Mouse (Mus musculus): Measurements from ENCODE around the gene Krt88.
A peak's percentile ranks its signal among the peaks of the same experiment; 100 is the strongest.

Gene Krt88

GRCm38 (mm10) chr15:101447444-101447843 lies at the start of gene Krt88:
Gene Krt88 (plus strand): TSS chr15:101447744.
- no peak for DNase-seq (ENCODE audit: low read depth, low spot score)

- DNase-seq (ENCODE audit: low read depth, low spot score), result no peak
Measured at GRCm38 (mm10) chr15:101398269-101398668, 49.3 kb upstream of the Krt88 start.

- no peak for DNase-seq (ENCODE audit: low read depth, low spot score)
Measured at GRCm38 (mm10) chr15:101410775-101411174, 36.8 kb upstream of the Krt88 start, which contains the start of gene Krt7. Gene Krt7 (plus strand): TSS chr15:101411043.

- DNase-seq (ENCODE audit: low read depth, low spot score), result no peak
Measured at GRCm38 (mm10) chr15:101412188-101412587, 35.4 kb upstream of the Krt88 start.

GRCm38 (mm10) chr15:101413916-101414635 lies 33.5 kb upstream of the Krt88 start:
- DNase-seq (ENCODE audit: low read depth, low spot score), result no peak

GRCm38 (mm10) chr15:101414807-101415565 lies 32.6 kb upstream of the Krt88 start:
- no peak for DNase-seq (ENCODE audit: low read depth, low spot score)

- no peak for DNase-seq (ENCODE audit: low read depth, low spot score)
Measured at GRCm38 (mm10) chr15:101418950-101419349, 28.6 kb upstream of the Krt88 start.

GRCm38 (mm10) chr15:101420903-101421302 lies 26.6 kb upstream of the Krt88 start:
- DNase-seq (ENCODE audit: low read depth, low spot score), result no peak

GRCm38 (mm10) chr15:101424914-101425313 lies 22.6 kb upstream of the Krt88 start:
- no peak for DNase-seq (ENCODE audit: low read depth, low spot score)

- DNase-seq (ENCODE audit: low read depth, low spot score), result no peak
Measured at GRCm38 (mm10) chr15:101436611-101437010, 10.9 kb upstream of the Krt88 start.

GRCm38 (mm10) chr15:101438555-101438954 lies 9.0 kb upstream of the Krt88 start, which contains the start of gene Krt87:
Gene Krt87 (minus strand): TSS chr15:101438804.
- DNase-seq (ENCODE audit: low read depth, low spot score), result no peak

GRCm38 (mm10) chr15:101440837-101441236 lies 6.7 kb upstream of the Krt88 start:
- DNase-seq (ENCODE audit: low read depth, low spot score), result peak; percentile 24

- DNase-seq (ENCODE audit: low read depth, low spot score), result no peak
Measured at GRCm38 (mm10) chr15:101446572-101446971, 972 bp upstream of the Krt88 start.

- no peak for DNase-seq (ENCODE audit: low read depth, low spot score)
Measured at GRCm38 (mm10) chr15:101453093-101453736, 5.7 kb downstream of the Krt88 start.

GRCm38 (mm10) chr15:101454774-101455173 lies 7.2 kb downstream of the Krt88 start:
- DNase-seq (ENCODE audit: low read depth, low spot score), result no peak

- no peak for DNase-seq (ENCODE audit: low read depth, low spot score)
Measured at GRCm38 (mm10) chr15:101455292-101455691, 7.7 kb downstream of the Krt88 start.

GRCm38 (mm10) chr15:101455891-101456290 lies 8.3 kb downstream of the Krt88 start:
- DNase-seq (ENCODE audit: low read depth, low spot score), result no peak

- no peak for DNase-seq (ENCODE audit: low read depth, low spot score)
Measured at GRCm38 (mm10) chr15:101458361-101458930, 10.9 kb downstream of the Krt88 start.

GRCm38 (mm10) chr15:101459283-101459682 lies 11.7 kb downstream of the Krt88 start:
- no peak for DNase-seq (ENCODE audit: low read depth, low spot score)

GRCm38 (mm10) chr15:101463651-101464050 lies 16.1 kb downstream of the Krt88 start, which contains the start of gene Krt81:
Gene Krt81 (minus strand): TSS chr15:101463751.
- no peak for DNase-seq (ENCODE audit: low read depth, low spot score)

GRCm38 (mm10) chr15:101469093-101469492 lies 21.5 kb downstream of the Krt88 start:
- DNase-seq (ENCODE audit: low read depth, low spot score), result no peak

All from telencephalon, adult 2 months (tissue).